Comparison of ENCODE assay signal across 11 mouse cellular contexts in genomic region chr13:37560800-37561199, GRCm38 (mm10).
DNase-seq lines count a peak whose midpoint lies in the region; ATAC-seq and TF ChIP-seq lines count a peak whose summit lies in the region.
"Had no signal": no experiment of that assay in that cellular context is flagged by ENCODE, and none has a peak within 500 bp of the region (broad histone marks: within the 10 kb centered on the region; RNA-seq: fewer than 3 reads in every experiment).

No protein-coding gene starts in this region.

- H3K79me2 ChIP-seq in myocyte (ENCODE audit: control insufficient read depth, insufficient read depth): no peaks in the 10 kb centered on the region

- H3K4me1 ChIP-seq in hindbrain, embryonic 10.5 days (replicated peaks): peaks cover 43% of the 10 kb centered on the region
- H3K4me1 ChIP-seq in hindbrain, embryonic 14.5 days (replicated peaks; ENCODE audit: control insufficient read depth, insufficient read depth, low read length): peaks cover 7% of the 10 kb centered on the region; the same call in 1 of the 2 replicates
- peaks cover 46% of the 10 kb centered on the region for H3K4me1 ChIP-seq in limb, embryonic 10.5 days

- ATAC-seq in hindbrain, embryonic 14.5 days (ENCODE audit: low FRiP score): no peak
- ATAC-seq: Patski had no signal

- H3K9me3 ChIP-seq in hindbrain, embryonic 10.5 days: no peaks in the 10 kb centered on the region
- H3K9me3 ChIP-seq in hindbrain, embryonic 14.5 days (ENCODE audit: control insufficient read depth, low read length): no peaks in the 10 kb centered on the region
- H3K9me3 ChIP-seq in limb, embryonic 10.5 days (replicated peaks): no peaks in the 10 kb centered on the region

- no peaks in the 10 kb centered on the region for H3K36me3 ChIP-seq in hindbrain, embryonic 10.5 days
- no peaks in the 10 kb centered on the region for H3K36me3 ChIP-seq in hindbrain, embryonic 14.5 days (replicated peaks; ENCODE audit: control insufficient read depth, insufficient read depth)
- no peaks in the 10 kb centered on the region for H3K36me3 ChIP-seq in limb, embryonic 10.5 days
- H3K36me3 ChIP-seq in myocyte (ENCODE audit: control insufficient read depth, insufficient read depth): no peaks in the 10 kb centered on the region

- H3K9ac ChIP-seq in hindbrain, embryonic 14.5 days: no peak overlapping the region

- no peak overlapping the region for H3ac ChIP-seq in myocyte (ENCODE audit: control insufficient read depth, insufficient read length)

- no peak overlapping the region for H3K4me3 ChIP-seq in hindbrain, embryonic 10.5 days
- no peak overlapping the region for H3K4me3 ChIP-seq in hindbrain, embryonic 14.5 days (replicated peaks; ENCODE audit: low read length)
- H3K4me3 ChIP-seq in limb, embryonic 10.5 days: no peak overlapping the region
- H3K4me3 ChIP-seq in myocyte: no peak overlapping the region

- H3K4me2 ChIP-seq in hindbrain, embryonic 14.5 days (replicated peaks): no peak overlapping the region
- H3K4me2 ChIP-seq in myocyte (ENCODE audit: low read depth): peak overlapping the region; percentile 40
- H3K4me2 ChIP-seq: midbrain, embryonic 11.5 days had no signal

- WGBS in hindbrain, embryonic 10.5 days: 59% methylated on average over 3 of the region's 3 CpGs
- 66% methylated on average over 3 of the region's 3 CpGs for WGBS in hindbrain, embryonic 14.5 days
- WGBS in limb, embryonic 10.5 days: 29% methylated on average over 3 of the region's 3 CpGs

- DNase-seq in hindbrain, embryonic 10.5 days (ENCODE audit: low spot score): no peak
- no peak for DNase-seq in hindbrain, embryonic 14.5 days (ENCODE audit: low spot score)
- DNase-seq in layer of hippocampus, adult 9-11 months: peak; percentile 27
- DNase-seq in layer of hippocampus, postnatal 10 days (ENCODE audit: low spot score in 2 of 2): no peak
- DNase-seq in limb, embryonic 10.5 days (ENCODE audit: low spot score): no peak
- no peak for DNase-seq in cerebellum, adult 9-10 months
- DNase-seq: right cerebral cortex, postnatal 4 days had no signal

- no peak for TF ChIP-seq POLR2A in myocyte (IDR thresholded peaks at IDR 0.05; ENCODE audit: insufficient read length, low read depth)

- H3K27ac ChIP-seq in hindbrain, embryonic 10.5 days: peak overlapping the region; percentile 62
- H3K27ac ChIP-seq in hindbrain, embryonic 14.5 days: no peak overlapping the region
- H3K27ac ChIP-seq in limb, embryonic 10.5 days: peak overlapping the region; percentile 59

- H3K27me3 ChIP-seq in hindbrain, embryonic 10.5 days (ENCODE audit: insufficient read depth, poor library complexity, severe bottlenecking): no peaks in the 10 kb centered on the region
- no peaks in the 10 kb centered on the region for H3K27me3 ChIP-seq in hindbrain, embryonic 14.5 days (ENCODE audit: control insufficient read depth, insufficient read depth, low read length)
- no peaks in the 10 kb centered on the region for H3K27me3 ChIP-seq in limb, embryonic 10.5 days (ENCODE audit: low read depth, poor library complexity, severe bottlenecking)
- no peaks in the 10 kb centered on the region for H3K27me3 ChIP-seq in myocyte (ENCODE audit: control insufficient read depth, insufficient read depth, insufficient read length)
- H3K27me3 ChIP-seq: CH12.LX, Patski had no signal

TF ChIP-seq in myocyte, 11 proteins besides CTCF, POLR2A, EP300 and RAD21:
- TF ChIP-seq USF1 (IDR thresholded peaks at IDR 0.05; ENCODE audit: low read depth) (no peak), TCF3 (IDR thresholded peaks at IDR 0.05; ENCODE audit: insufficient read length, low read depth) (no peak), MYOG (IDR thresholded peaks at IDR 0.05; ENCODE audit: control insufficient read depth in 1 of 3, insufficient read depth in 1 of 3, insufficient read length in 2 of 3, low read depth in 2 of 3) (no peak), REST (IDR thresholded peaks at IDR 0.05; ENCODE audit: insufficient read depth, insufficient read length) (no peak), E2F4 (IDR thresholded peaks at IDR 0.05; ENCODE audit: insufficient read depth) (no peak), MAX (IDR thresholded peaks at IDR 0.05; ENCODE audit: low read depth) (no peak), SRF (IDR thresholded peaks at IDR 0.05; ENCODE audit: control insufficient read depth, insufficient read length, low read depth) (no peak), TCF12 (IDR thresholded peaks at IDR 0.05; ENCODE audit: insufficient read depth, poor library complexity, severe bottlenecking) (no peak), CEBPB (IDR thresholded peaks at IDR 0.05; ENCODE audit: insufficient read depth, poor library complexity, severe bottlenecking) (no peak), POLR2AphosphoS2 (IDR thresholded peaks at IDR 0.05; ENCODE audit: insufficient read length, low read depth) (no peak)
